Mouse (Mus musculus): ENCODE data around the gene Gng4.
"Not testable (repeated sequence)": the region's sequence is repeated elsewhere in the genome, so short reads cannot be mapped to it uniquely, and the experiment has no call there.

Gng4 gene

GRCm38 (mm10) chr13:13783894-13784419, at the start of gene Gng4:
Gng4 (plus strand) TSS chr13:13784059.
- no peak for DNase-seq (ENCODE audit: extremely low read depth, low read depth, low spot score)

GRCm38 (mm10) chr13:13739232-13739631, 44.6 kb upstream of the Gng4 start:
- DNase-seq (ENCODE audit: extremely low read depth, low read depth, low spot score), result no peak

- peak; percentile 13 for DNase-seq (ENCODE audit: extremely low read depth, low read depth, low spot score)
Observed at GRCm38 (mm10) chr13:13745911-13746310, 37.9 kb upstream of the Gng4 start.

- DNase-seq (ENCODE audit: extremely low read depth, low read depth, low spot score), result no peak
Observed at GRCm38 (mm10) chr13:13775778-13776494, 7.9 kb upstream of the Gng4 start.

GRCm38 (mm10) chr13:13777052-13777451, 6.8 kb upstream of the Gng4 start:
- no peak for DNase-seq (ENCODE audit: extremely low read depth, low read depth, low spot score)

GRCm38 (mm10) chr13:13777696-13778095, 6.2 kb upstream of the Gng4 start:
- DNase-seq (ENCODE audit: extremely low read depth, low read depth, low spot score), result no peak

- no peak for DNase-seq (ENCODE audit: extremely low read depth, low read depth, low spot score)
Observed at GRCm38 (mm10) chr13:13778837-13779458, 4.9 kb upstream of the Gng4 start.

GRCm38 (mm10) chr13:13780271-13780670, 3.6 kb upstream of the Gng4 start:
- DNase-seq (ENCODE audit: extremely low read depth, low read depth, low spot score), result no peak

GRCm38 (mm10) chr13:13781026-13781425, 2.8 kb upstream of the Gng4 start:
- no peak for DNase-seq (ENCODE audit: extremely low read depth, low read depth, low spot score)

- no peak for DNase-seq (ENCODE audit: extremely low read depth, low read depth, low spot score)
Observed at GRCm38 (mm10) chr13:13783296-13783695, 563 bp upstream of the Gng4 start.

GRCm38 (mm10) chr13:13784420-13784936, 619 bp downstream of the Gng4 start:
- no peak for DNase-seq (ENCODE audit: extremely low read depth, low read depth, low spot score)

GRCm38 (mm10) chr13:13784981-13785783, 1.3 kb downstream of the Gng4 start:
- DNase-seq (ENCODE audit: extremely low read depth, low read depth, low spot score), result no peak

GRCm38 (mm10) chr13:13786971-13787370, 3.1 kb downstream of the Gng4 start:
- no peak for DNase-seq (ENCODE audit: extremely low read depth, low read depth, low spot score)

- DNase-seq (ENCODE audit: extremely low read depth, low read depth, low spot score), result no peak
Observed at GRCm38 (mm10) chr13:13788070-13788469, 4.2 kb downstream of the Gng4 start.

GRCm38 (mm10) chr13:13791981-13792380, 8.1 kb downstream of the Gng4 start:
- peak; percentile 4 for DNase-seq (ENCODE audit: extremely low read depth, low read depth, low spot score)

GRCm38 (mm10) chr13:13795166-13795832, 11.4 kb downstream of the Gng4 start:
- no peak for DNase-seq (ENCODE audit: extremely low read depth, low read depth, low spot score)

GRCm38 (mm10) chr13:13796082-13796481, 12.2 kb downstream of the Gng4 start:
- DNase-seq (ENCODE audit: extremely low read depth, low read depth, low spot score), result no peak

GRCm38 (mm10) chr13:13797816-13798215, 14.0 kb downstream of the Gng4 start:
- DNase-seq (ENCODE audit: extremely low read depth, low read depth, low spot score), result not testable (repeated sequence)

GRCm38 (mm10) chr13:13798775-13799174, 14.9 kb downstream of the Gng4 start:
- no peak for DNase-seq (ENCODE audit: extremely low read depth, low read depth, low spot score)

GRCm38 (mm10) chr13:13808337-13809132, 24.7 kb downstream of the Gng4 start:
- DNase-seq (ENCODE audit: extremely low read depth, low read depth, low spot score), result no peak

All from fat pad, adult 2 months (tissue).